Mouse (Mus musculus) monocyte, adult 2 months (primary cell): ENCODE results near the gene Olfr523.

Source experiments
- DNase-seq, 2 experiments: peaks; one replicate each; pipeline ENCODE4 v3.0.0; 2022; ENCODE audit warnings: low spot score in 2 of 2, low read depth in 1 of 2

Olfr523 gene

DNA sequence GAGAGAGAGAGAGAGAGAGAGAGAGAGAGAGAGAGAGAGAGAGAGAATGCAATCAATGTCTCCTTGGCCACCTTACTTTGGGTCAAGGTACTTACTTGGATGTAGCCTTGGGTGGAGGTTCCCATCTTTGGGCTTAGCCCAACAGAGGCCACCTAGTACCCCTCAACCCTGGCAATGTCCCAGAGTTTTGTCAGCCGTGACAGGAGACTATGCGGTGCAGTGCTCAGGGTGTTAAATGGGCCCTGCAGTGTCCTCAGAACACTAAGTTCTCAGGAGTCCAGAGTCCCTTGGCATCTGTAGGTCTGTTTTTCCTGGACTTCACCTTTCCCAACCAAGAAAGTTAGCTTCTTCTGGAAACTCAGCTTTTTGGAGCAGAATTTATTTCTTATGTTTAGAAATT, 6.2 kb downstream of the Olfr523 start:
- no peak for DNase-seq

- DNase-seq, result no peak
These were observed 7.7 kb downstream of the Olfr523 start for GRCm38 (mm10) chr7:140180692-140181091.

- DNase-seq, result no peak
These were observed 11.2 kb downstream of the Olfr523 start for GRCm38 (mm10) chr7:140184206-140184605.

- no peak for DNase-seq
These were observed 13.9 kb downstream of the Olfr523 start for GRCm38 (mm10) chr7:140186646-140187620.

DNA sequence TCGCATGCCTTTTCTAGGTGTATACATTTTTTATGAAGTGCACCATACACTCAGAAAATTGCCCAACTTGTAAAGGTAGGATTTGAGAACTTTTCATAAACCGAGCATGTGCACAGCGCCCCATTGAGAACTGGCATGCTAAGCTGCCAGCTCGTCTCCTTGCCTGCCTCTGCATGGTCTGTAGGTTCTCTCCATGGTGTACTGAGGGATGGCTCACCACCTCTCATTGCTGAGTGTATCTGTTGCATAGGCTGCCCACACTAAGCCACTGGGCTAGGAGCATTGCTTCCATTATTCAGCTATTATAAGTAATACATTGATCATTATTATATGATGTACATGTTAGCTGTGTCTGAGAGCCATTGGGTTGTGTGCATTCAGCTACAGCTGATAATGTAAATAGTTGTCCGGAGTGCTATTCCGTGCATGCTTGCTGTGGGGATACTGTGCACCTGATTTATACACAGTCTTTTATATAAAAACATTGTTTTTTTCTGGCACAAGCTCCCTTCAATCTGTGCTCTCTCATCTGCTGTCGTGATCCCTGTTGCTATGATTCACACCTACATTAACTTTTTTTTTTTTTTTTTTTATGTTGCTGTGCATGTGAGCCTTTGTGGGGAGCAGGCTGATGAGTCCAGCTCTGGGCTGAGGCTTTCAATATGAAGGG, 14.8 kb downstream of the Olfr523 start:
- no peak for DNase-seq

DNA sequence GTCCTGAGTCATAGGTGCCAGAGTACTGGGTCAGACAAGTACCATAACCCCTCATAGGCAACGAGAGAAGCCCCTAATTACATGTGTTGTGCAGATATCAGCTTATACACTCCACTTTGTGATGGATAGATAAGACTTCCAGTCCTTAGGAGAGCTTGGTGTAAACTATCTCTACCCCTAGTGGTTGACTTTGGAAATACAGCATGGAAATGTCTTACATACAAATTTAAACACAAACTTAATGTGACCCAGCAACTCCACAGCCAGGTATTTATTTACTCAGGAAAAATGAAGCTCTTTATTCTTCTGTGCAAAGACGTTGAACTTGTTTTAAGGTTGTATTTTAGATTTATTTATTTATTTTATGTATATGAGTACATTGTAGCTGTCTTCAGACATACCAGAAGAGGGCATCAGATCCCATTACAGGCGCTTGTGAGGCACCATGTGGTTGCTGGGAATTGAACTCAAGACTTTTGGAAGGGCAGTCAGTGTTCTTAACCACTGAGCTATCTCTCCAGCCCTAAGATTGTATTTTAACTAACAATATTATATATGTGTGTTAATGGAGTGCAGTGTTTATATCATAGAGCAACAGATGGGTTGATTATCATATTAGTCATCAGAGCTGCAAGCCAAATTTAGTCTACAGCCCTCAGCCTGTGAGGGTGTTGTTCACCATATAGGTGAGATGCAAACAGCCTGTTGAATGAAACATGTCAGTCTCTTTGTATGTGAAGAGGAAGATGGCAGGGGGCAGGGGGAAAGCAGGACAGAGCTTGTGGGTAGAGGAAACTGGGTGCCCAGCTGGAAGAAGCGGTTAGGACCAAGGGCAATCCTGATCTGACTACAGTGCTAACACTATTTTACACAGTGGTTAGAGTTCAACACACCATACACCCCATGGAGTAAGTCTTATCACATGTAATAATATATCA, 15.6 kb downstream of the Olfr523 start:
- no peak for DNase-seq

DNA sequence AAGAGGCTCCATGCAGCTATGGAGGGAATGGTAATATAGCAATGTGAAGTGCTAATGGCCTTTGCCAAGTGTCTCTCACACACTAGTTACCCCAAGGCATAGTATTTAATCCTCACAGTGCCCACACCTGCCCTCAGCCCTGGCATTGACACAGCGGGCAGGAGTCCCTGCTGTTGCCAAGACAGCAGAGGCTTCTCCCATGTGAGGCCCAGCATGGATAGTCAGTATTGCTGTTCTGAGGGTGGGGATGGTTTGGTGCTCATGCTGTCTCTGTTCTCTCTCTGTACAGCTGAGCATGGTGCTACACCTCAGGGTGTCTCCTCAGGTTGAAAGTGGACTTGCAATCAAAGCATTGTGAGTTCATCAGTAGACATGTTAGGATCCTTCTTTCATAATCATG, 17.4 kb downstream of the Olfr523 start:
- DNase-seq, result no peak

DNA sequence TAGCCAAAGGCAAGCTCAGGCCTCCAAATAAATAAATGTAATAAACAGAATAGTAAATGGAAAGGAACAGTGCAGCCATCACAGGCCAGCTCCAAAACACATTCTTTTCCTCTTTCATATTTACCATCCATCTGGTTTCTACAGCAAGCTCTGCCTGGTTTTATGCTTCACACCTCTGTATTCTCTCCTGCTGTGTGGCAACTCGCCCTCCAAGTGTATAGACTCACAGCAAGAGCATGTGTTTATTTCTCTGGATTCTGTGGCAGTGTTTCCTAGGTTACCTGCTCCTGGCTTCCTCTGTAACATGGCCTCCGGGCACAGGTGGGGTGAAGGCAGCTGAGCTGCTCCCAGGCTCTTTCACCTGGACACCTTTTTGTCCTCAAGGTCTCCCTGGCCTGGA, 19.4 kb downstream of the Olfr523 start:
- DNase-seq, result no peak

DNA sequence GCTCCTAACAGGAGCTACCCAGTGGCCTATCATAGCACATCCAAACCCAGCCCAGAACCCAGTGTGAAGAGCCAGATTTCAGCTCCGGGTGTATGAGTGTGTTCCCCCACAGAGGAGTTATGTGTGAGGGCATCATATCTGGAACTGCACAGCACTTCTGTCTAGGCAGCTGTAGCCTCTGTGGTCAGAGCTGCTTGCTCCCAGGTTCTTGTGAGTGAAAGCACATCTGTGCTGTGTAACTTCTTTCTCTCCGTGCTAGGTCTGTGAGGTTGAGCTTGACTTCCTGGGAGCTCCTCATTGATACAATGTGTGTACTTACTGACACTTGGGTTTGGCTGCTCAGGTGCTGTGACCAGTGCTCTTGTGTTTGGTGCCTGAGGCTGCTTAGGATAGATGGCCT, 19.8 kb downstream of the Olfr523 start:
- no peak for DNase-seq

DNA sequence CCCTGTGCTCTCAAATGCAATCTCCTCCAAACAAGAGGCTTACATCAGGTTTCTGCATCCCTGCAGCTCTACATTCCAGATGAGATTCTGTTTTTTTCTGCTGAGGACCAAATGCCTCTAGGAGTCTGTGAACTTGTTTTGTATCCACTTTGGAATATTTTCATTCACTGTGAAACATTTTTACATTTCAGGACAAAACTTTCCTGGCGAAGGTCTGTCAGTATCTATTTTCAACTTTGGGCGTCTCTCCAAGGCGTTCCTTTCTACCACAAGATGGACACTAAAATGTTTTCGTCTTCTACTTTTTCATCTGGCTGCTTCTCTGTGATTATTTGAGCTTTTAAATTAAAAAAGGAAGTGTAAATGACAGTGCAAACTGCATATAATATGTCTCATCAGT, 21.0 kb downstream of the Olfr523 start:
- no peak for DNase-seq

DNA sequence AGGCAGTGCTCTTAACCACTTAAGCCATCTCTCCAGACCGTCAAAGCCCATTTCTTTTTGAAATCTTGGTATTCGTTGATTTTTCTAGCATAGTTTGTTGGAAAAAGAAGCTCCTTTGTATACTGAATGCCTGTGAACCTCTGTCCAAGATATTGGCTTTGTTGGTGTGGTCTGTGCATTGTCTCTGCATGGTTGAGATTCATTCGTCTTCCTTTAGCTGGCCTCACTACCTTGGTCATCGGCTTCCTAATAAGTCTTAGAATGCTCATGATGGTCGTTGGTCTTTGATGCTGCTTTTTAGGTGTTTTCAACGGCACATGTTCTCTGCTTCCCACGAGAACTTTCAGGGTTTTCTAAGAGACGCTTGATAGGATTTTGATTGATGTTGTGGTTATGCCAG, 23.0 kb downstream of the Olfr523 start:
- no peak for DNase-seq

DNA sequence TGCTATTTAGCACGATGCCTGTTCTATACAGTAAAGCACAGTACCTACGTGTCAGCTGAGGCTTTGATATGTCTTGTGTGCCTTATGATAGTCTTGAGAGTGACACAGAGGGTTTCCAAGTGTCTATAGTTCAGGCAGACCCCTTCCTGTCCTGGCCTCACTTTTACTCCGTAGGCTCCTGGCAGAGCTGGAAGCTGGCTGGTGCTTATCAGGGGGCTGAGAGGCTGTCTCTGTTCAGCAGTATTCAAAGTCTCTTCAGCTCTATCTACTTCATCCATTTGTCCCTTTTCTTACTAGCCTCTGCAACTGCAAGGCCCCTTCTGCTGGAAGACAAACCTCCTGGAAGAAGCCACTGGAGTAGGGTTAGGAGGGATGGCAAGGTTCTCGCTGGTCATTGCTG, 28.1 kb downstream of the Olfr523 start:
- no peak for DNase-seq

DNA sequence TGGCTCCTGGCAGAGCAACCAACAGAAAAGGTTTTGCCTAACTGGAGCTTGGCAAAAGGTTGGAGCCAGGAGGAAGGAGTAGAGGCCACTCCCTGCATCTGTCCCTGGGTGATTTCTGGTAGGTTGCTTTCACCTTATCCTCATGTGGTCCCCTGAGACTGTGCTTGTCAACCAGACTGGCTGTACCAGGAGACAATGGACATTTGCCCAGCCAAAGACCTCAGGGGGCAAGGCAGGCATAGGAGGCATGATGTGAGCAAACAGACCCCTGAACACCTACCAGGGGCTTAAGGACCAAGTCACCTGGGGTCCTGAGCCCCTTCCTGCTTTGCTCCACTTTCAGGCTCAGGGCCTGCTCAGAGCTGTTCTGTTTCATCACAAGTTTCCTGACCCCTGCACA, 32.8 kb downstream of the Olfr523 start, which contains the start of gene Olfr524:
Gene Olfr524, minus strand, starts transcription at position 101 of the 400 bp plus-strand sequence.
- no peak for DNase-seq

DNA sequence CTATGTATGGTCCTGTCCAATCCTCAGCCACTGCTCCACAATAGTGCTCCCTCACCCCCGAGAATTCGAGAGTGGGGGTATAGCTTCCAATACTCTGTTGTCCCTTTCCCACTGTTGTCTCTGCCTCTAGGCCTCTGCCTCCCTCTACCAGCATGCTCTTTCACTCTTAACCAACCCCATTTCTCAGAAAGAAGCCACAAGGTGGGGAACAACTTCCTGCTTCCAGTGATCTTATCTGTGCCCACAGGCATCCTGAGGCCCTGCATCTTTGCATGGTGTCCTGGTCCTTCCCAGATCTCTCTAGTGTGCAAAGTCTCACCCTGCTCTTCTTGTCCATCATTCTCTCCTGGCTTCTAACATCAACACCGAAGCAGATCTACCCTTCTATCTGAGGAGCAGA, 33.9 kb downstream of the Olfr523 start:
- DNase-seq, result no peak

GRCm38 (mm10) chr7:140208153-140208552, 35.1 kb downstream of the Olfr523 start:
- DNase-seq, result no peak

GRCm38 (mm10) chr7:140208677-140209076, 35.7 kb downstream of the Olfr523 start:
- no peak for DNase-seq

- no peak for DNase-seq
These were observed 40.8 kb downstream of the Olfr523 start for GRCm38 (mm10) chr7:140213841-140214240.

GRCm38 (mm10) chr7:140217967-140218366, 45.0 kb downstream of the Olfr523 start, which contains the start of gene Cd163l1:
Cd163l1 (plus strand) TSS chr7:140218267.
- no peak for DNase-seq

GRCm38 (mm10) chr7:140219268-140219667, 46.3 kb downstream of the Olfr523 start:
- DNase-seq, result no peak

- DNase-seq, result no peak
These were observed 47.4 kb downstream of the Olfr523 start for GRCm38 (mm10) chr7:140220375-140220774.

- no peak for DNase-seq
These were observed 51.2 kb downstream of the Olfr523 start for GRCm38 (mm10) chr7:140224209-140224608.
